Mouse (Mus musculus) layer of hippocampus, adult 2 months (tissue): ENCODE measurements at regions not wholly inside any gene's neighbourhood (a gene's known extent, or its start where the extent isn't known, plus 50 kb on each side); places are given as distances from the start of the nearest gene placed in this dataset.
A peak's percentile ranks its signal among the peaks of the same experiment; 100 is the strongest.

ENCODE experiments used
- DNase-seq, 2 experiments: peaks; one replicate each; pipeline ENCODE4 v3.0.0; 2022; ENCODE audit warnings: low spot score in 2 of 2
- H3K27ac ChIP-seq: fragments of 200-600 bp; 2 replicates; pipeline ENCODE4 v1.8.1; 2022
- H3K4me3 ChIP-seq: fragments of 200-600 bp; 2 replicates; pipeline ENCODE4 v1.8.1; 2022; ENCODE audit warnings: mild to moderate bottlenecking
- CTCF ChIP-seq: fragments of 200-600 bp; conservative IDR thresholded peaks from 2 replicates; pipeline ENCODE4 v1.8.1; 2022; ENCODE audit warnings: antibody characterized with exemption, mild to moderate bottlenecking, moderate library complexity

GRCm38 (mm10) chr1:35972190-35972584, 96.0 kb upstream of the Hs6st1 start:
- no peak for DNase-seq
- H3K27ac ChIP-seq: no peak overlapping the region
- no peak overlapping the region for H3K4me3 ChIP-seq
- TF ChIP-seq CTCF: no peak

GRCm38 (mm10) chr1:35973386-35973785, 94.8 kb upstream of the Hs6st1 start:
- Histone ChIP-seq H3K4me3 (no peak overlapping the region), H3K27ac (peak overlapping the region; percentile 32; the same call in 1 of the 2 replicates)
- no peak for TF ChIP-seq CTCF
- peak in 1 of 2 experiments; percentile 13 for DNase-seq

GRCm38 (mm10) chr1:35975611-35976208, 92.5 kb upstream of the Hs6st1 start:
- Histone ChIP-seq H3K4me3 (no peak overlapping the region), H3K27ac (no peak overlapping the region)
- no peak for DNase-seq
- TF ChIP-seq CTCF: no peak

GRCm38 (mm10) chr1:35976528-35976927, 91.7 kb upstream of the Hs6st1 start:
- no peak overlapping the region for H3K27ac ChIP-seq
- no peak for TF ChIP-seq CTCF
- no peak overlapping the region for H3K4me3 ChIP-seq
- DNase-seq: no peak

GRCm38 (mm10) chr1:35978116-35978515, 90.1 kb upstream of the Hs6st1 start:
- TF ChIP-seq CTCF: no peak

GRCm38 (mm10) chr1:35978766-35979165, 89.4 kb upstream of the Hs6st1 start:
- Histone ChIP-seq H3K4me3 (no peak overlapping the region), H3K27ac (no peak overlapping the region)
- TF ChIP-seq CTCF: no peak
- DNase-seq: no peak

More at GRCm38 (mm10) chr1:35978116-35978515, 90.1 kb upstream of the Hs6st1 start:
- DNase-seq: no peak
- Histone ChIP-seq H3K27ac (no peak overlapping the region), H3K4me3 (no peak overlapping the region)

GRCm38 (mm10) chr1:35981226-35981625, 87.0 kb upstream of the Hs6st1 start:
- Histone ChIP-seq H3K27ac (no peak overlapping the region), H3K4me3 (no peak overlapping the region)
- no peak for DNase-seq
- no peak for TF ChIP-seq CTCF

GRCm38 (mm10) chr1:35983361-35983760, 84.8 kb upstream of the Hs6st1 start:
- no peak for DNase-seq
- TF ChIP-seq CTCF: no peak
- Histone ChIP-seq H3K27ac (no peak overlapping the region), H3K4me3 (no peak overlapping the region)

GRCm38 (mm10) chr1:35985318-35985717, 82.9 kb upstream of the Hs6st1 start:
- no peak overlapping the region for H3K27ac ChIP-seq
- no peak for DNase-seq
- no peak overlapping the region for H3K4me3 ChIP-seq
- TF ChIP-seq CTCF: no peak

GRCm38 (mm10) chr1:35986666-35987065, 81.5 kb upstream of the Hs6st1 start:
- no peak for DNase-seq
- TF ChIP-seq CTCF: no peak
- H3K4me3 ChIP-seq: no peak overlapping the region

GRCm38 (mm10) chr1:35992227-35992909, 75.8 kb upstream of the Hs6st1 start:
- no peak for TF ChIP-seq CTCF
- Histone ChIP-seq H3K4me3 (no peak overlapping the region), H3K27ac (no peak overlapping the region)
- peak in 1 of 2 experiments; percentile 2 for DNase-seq

More at GRCm38 (mm10) chr1:35986666-35987065, 81.5 kb upstream of the Hs6st1 start:
- no peak overlapping the region for H3K27ac ChIP-seq

GRCm38 (mm10) chr1:35992937-35993336, 75.3 kb upstream of the Hs6st1 start:
- DNase-seq: no peak
- Histone ChIP-seq H3K27ac (no peak overlapping the region), H3K4me3 (no peak overlapping the region)
- no peak for TF ChIP-seq CTCF

GRCm38 (mm10) chr1:35995691-35996090, 72.5 kb upstream of the Hs6st1 start:
- DNase-seq: peak; percentile 40 to 61
- Histone ChIP-seq H3K4me3 (no peak overlapping the region), H3K27ac (no peak overlapping the region)
- no peak for TF ChIP-seq CTCF

GRCm38 (mm10) chr1:36001319-36001718, 66.9 kb upstream of the Hs6st1 start:
- no peak for TF ChIP-seq CTCF
- DNase-seq: no peak
- H3K27ac ChIP-seq: no peak overlapping the region
- no peak overlapping the region for H3K4me3 ChIP-seq
